Mouse (Mus musculus) heart, postnatal 4 days (tissue): ENCODE data around the gene Abcc10. TPM values are rescaled to one million over a fixed set of nuclear protein-coding genes. Genes with fewer than 3 reads are reported as not detected.
A peak's percentile ranks its signal among the peaks of the same experiment; 100 is the strongest.

ENCODE experiments used
- DNase-seq: peaks from one replicate; pipeline ENCODE4 v3.0.0; 2021
- total RNA-seq, 2 experiments: library from RNA; stranded (reverse); gene quantifications; 2 replicates each; pipeline ENCODE4 v1.2.3; 2021

Abcc10 gene
- total RNA-seq, result 1 to 10 TPM; 5.1 to 5.8 TPM

- peak; percentile 97 for DNase-seq
Measured at GRCm38 (mm10) chr17:46327906-46328534, at the start of gene Abcc10. Gene Abcc10 (minus strand): TSS chr17:46328352.

- peak; percentile 33 for DNase-seq
Measured at GRCm38 (mm10) chr17:46371783-46372182, 43.6 kb upstream of the Abcc10 start.

DNA sequence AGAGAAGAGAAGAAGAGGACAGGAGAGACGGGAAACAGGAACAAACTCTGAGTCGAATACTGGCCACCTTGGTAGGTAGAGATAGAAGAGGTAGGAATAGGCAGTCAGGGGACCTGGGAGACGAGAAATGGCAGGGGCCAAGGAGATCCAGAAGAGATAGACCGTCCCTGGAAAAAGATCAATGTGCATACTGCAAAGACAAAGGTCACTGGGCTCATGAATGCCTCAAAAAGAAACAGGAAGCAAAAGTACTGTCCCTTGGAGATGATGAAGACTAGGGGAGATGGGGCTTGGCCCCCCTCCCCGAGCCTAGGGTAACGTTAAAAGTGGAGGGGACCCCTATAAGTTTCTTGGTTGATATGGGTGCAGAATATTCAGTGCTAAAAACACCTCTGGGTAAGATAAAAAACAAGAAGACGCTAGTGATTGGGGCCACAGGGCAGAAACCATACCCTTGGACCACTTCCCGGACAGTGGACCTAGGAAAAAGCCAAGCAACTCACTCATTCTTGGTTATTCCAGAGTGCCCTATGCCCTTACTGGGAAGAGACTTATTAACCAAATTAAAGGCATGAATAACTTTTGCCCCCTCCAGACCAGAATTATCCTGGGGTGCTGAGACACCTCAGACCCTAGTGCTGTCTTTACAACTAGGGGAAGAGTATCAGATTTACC, 23.0 kb upstream of the Abcc10 start:
- no peak for DNase-seq

DNA sequence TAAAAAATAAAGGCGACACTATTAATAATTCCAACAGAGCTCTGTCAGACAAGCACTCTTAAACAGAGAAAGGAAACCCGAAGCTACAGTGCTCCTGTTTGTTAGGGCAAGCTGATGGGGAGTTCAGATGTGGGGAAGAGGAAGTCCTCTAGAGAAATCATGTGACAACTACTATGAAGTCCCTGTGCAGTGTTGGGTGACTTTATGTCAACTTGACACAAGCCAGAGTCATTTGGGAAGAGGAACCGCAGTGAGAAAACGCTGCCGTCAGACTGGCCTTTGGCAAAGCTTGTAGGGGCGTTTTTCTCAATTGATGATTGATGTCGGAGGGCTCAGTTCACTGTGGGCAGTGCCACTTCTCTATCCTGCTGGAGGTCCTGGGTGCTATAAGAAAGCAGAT, 13.1 kb upstream of the Abcc10 start:
- no peak for DNase-seq

- no peak for DNase-seq
Measured at GRCm38 (mm10) chr17:46336475-46336874, 8.3 kb upstream of the Abcc10 start.

DNA sequence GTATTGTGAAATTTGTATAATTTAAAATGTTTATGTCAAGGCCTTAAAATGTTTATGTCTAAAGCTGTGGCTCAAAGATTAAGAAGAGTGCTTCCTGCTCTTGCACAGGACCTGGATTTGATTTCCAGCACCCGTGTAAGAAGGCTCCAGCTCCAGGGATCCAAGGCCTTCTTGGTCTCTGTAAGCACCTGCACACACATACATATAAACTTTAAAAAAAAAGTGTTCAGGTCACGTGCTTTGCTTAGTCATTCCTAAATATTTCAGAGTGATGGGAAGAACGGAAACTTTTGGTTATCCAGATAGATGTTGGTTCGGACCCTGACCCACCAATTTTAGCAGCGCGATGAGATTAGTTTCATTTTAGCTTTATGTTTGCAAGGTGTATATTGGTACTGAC, 571 bp upstream of the Abcc10 start:
- DNase-seq, result no peak

GRCm38 (mm10) chr17:46327413-46327905, 693 bp downstream of the Abcc10 start:
- DNase-seq, result no peak

- no peak for DNase-seq
Measured at GRCm38 (mm10) chr17:46322046-46322823, 5.9 kb downstream of the Abcc10 start.

DNA sequence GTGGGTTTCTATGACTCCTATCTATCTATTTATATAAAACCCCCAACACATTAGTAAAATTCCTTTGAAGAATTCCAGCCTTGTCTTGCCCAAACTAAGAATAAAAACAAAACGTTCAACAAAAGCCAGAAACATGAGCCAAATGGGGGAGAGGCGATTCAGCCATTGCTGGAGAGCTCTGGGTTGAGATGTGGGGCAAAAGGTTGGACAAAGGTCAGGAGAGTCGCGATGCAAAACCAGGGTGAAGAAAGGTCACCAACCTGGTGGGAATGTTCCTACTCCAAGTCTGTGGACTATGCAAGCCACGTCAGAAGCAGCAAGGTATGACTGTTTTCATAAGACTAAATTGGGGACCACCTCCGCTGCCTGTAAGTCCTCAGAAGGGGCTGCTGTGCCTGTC, 7.7 kb downstream of the Abcc10 start:
- no peak for DNase-seq

DNA sequence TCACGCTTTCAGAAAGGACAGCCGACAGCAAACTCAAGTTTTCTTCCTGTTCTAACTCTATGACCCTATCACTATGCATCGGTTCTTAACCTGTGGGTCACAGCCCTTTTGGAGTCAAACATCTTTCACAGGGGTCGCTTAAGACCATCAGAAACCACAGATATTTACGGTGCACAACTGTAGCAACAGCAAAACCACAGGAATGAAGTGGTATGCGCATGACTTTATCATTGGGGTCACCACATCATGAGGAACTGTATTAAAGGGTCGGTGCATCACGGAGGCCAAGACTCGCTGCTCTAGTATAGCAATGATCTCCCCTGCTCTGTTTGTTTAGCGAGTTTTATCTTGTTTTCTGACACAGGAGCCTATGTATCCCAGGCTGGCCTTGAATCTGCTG, 12.3 kb downstream of the Abcc10 start:
- no peak for DNase-seq

- no peak for DNase-seq
Measured at GRCm38 (mm10) chr17:46313135-46313715, 14.9 kb downstream of the Abcc10 start.

GRCm38 (mm10) chr17:46310515-46310914, 17.6 kb downstream of the Abcc10 start:
- no peak for DNase-seq

DNA sequence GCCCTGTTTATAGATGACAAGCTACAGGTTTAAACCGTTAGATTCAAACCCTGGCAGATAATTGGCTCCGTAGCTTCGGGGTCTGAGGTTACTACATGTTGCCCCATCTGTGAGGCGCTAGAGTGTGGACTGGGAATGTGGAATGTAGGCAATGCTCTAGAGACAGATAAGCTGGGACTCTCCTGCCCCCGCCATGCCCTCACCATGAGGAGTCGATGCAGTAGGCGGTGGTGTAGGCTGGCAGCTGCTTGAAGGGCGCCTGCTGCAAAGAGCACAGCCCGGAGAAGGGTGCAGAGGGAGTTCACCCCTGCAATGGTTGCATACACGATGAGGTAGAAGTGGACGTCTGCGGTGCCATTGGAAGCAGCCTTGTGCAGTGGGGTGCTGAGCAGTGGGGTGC, 18.3 kb downstream of the Abcc10 start:
- DNase-seq, result no peak

GRCm38 (mm10) chr17:46306956-46307355, 21.2 kb downstream of the Abcc10 start:
- DNase-seq, result no peak

DNA sequence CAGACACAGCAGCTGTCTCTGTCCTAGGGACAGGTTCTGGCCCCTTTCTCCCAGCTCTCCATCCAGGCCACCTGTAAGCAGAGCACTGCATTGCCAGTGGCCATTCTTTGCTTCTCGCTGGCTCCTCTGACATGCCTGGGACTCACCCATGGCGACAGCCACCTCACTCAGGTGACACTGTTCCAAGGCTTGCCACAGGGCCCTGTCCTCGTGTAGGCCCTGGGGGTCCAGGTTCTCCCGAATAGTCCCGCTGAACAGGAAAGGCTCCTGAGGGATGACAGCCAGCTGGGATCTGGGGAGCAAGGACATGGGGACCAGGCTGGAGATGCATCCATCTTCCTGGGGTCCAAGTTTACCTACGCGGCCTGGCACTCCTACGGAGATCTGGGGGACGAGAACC, 24.0 kb downstream of the Abcc10 start:
- no peak for DNase-seq

- DNase-seq, result no peak
Measured at GRCm38 (mm10) chr17:46301892-46302291, 26.3 kb downstream of the Abcc10 start.

- peak; percentile 91 for DNase-seq
Measured at GRCm38 (mm10) chr17:46298220-46298913, 29.8 kb downstream of the Abcc10 start.

DNA sequence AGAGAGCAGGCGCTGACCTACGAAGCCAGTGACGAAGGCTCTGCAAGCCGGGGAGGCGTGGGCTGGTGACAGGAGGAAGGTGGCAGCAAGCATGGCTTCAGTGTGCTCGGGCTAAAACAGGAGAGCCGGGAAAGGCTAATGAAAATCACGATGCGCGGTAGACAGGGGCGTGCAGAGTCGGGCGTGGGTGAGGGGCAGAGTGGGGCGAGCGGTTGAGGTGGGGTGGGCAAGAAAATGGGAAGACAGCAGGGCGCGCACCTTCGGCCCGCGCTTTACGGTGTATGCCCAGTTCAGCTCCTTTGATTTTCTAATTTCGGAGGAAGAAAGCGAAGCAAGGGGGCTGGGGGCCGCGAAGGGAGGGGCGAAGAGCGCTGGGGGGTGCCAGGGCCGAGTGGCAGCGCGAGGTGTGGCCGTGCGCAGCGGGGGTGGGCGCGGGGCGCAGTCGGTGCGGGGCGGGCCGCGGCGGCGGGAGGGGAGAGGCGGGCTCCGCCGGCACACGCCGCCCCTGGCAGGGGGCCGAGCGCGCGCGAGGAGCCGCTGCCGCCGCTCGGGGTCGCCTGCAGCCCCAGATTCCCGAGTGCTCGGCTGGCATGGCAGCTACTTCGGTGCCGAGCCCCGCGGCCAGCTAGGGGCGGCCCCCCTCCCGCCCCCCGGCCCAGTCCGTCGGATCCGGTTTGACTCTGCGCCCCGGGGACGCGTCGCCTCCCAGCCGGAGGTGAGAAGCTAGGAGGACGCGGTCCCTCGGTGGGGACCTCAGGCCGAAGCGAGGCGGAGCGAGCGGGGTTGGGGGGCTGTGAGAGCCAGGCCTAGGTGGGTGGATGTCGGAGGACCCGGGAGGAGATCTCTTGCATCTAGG, 30.6 kb downstream of the Abcc10 start, which contains the start of gene Dlk2:
Gene Dlk2 (plus strand): TSS at position 58 of the 856 bp plus-strand sequence.
- peak; percentile 33 for DNase-seq

GRCm38 (mm10) chr17:46297028-46297363, 31.2 kb downstream of the Abcc10 start:
- DNase-seq, result no peak

DNA sequence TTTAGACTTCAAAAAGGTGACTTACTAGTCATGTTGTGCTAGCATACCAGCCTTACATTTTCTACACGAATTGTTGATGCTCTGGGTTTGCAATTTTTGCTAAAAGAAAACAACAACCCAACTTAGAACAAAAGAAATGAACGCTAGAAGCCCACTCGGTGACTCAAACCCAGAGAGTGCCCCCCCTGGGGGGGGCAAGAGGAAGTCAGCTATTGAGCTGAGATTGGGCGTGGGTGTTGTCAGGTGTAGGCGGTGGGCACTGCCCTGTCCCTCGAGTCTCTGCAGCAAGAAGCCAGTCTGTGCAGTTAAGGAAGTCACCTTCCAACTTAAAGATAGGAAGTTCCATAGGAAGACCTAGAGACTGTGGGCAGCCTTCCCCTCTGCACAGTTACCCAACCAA, 31.6 kb downstream of the Abcc10 start:
- DNase-seq, result no peak

DNA sequence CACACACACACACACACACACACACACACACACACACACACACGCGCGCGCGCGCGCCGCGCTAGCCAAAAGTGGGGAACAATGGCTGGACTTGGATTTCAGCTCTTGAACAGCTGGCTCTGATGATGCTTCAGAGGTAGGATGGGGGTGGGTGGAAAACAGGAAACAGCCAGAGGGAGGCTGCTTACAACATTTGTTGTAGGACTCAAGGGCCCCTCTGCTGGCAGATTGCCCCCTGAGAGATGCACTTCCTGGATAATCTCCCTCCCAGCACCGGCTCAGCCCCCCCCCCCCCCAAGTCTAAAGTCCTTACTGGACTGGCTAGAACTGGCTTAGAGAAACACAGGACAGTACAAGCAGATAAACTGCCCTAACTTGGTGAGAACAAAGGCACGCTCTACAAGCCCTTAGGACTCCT, 40.5 kb downstream of the Abcc10 start:
- DNase-seq, result peak; percentile 83
